Mouse (Mus musculus) liver, embryonic 12.5 days (tissue): Measurements from ENCODE around the gene Mrpl51. TPM values are rescaled to one million over a fixed set of nuclear protein-coding genes. Genes with fewer than 3 reads are reported as not detected.
A peak's percentile ranks its signal among the peaks of the same experiment; 100 is the strongest.

Experiments
- ATAC-seq: fragments of 200-750 bp; cut with Nextera tagmentation; 2 replicates; pipeline ENCODE4 v1.8.0; 2017; ENCODE audit warnings: moderate number of reproducible peaks, mild to moderate bottlenecking, moderate library complexity
- H3K27ac ChIP-seq: fragments of 300-500 bp; sonication (generic); 2 replicates; pipeline ENCODE4 v1.5.1; 2016; ENCODE audit warnings: mild to moderate bottlenecking
- H3K27me3 ChIP-seq: fragments of 300-500 bp; sonication (generic); replicated peaks from 2 replicates; pipeline ENCODE4 v1.6.1; 2016; ENCODE audit warnings: mild to moderate bottlenecking, moderate library complexity
- H3K36me3 ChIP-seq: fragments of 300-500 bp; sonication (generic); 2 replicates; pipeline ENCODE4 v1.6.1; 2016; ENCODE audit warnings: mild to moderate bottlenecking, moderate library complexity
- H3K4me1 ChIP-seq: fragments of 300-500 bp; sonication (generic); 2 replicates; pipeline ENCODE4 v1.6.1; 2016
- H3K4me2 ChIP-seq: fragments of 300-500 bp; sonication (generic); 2 replicates; pipeline ENCODE4 v1.6.1; 2016; ENCODE audit warnings: mild to moderate bottlenecking, moderate library complexity
- H3K4me3 ChIP-seq: fragments of 300-500 bp; sonication (generic); 2 replicates; pipeline ENCODE4 v1.5.1; 2016; ENCODE audit warnings: mild to moderate bottlenecking, moderate library complexity
- H3K9ac ChIP-seq: fragments of 300-500 bp; sonication (generic); 2 replicates; pipeline ENCODE4 v1.6.1; 2016; ENCODE audit warnings: mild to moderate bottlenecking, moderate library complexity
- H3K9me3 ChIP-seq: fragments of 300-500 bp; sonication (generic); replicated peaks from 2 replicates; pipeline ENCODE4 v1.6.1; 2016; ENCODE audit warnings: mild to moderate bottlenecking, moderate library complexity
- WGBS: fragments of 180-500 bp; shearing (Covaris S2); methylation state at CpG from one replicate; pipeline ENCODE4 v1.1.7; 2016; ENCODE audit not compliant: insufficient replicate concordance; 5-methylcytosine and 5-hydroxymethylcytosine counted together
- polyA plus RNA-seq: library from polyadenylated mRNA; unstranded; fragments of >200 nt; fragmentation: Nextera tagmentation; extraction: Ambion mirVana; gene quantifications from 2 replicates; pipeline ENCODE4 v1.2.1, GENCODE M21; 2016

Mrpl51 gene
- polyA plus RNA-seq = 211 and 222 TPM in 2 replicates

- Histone ChIP-seq H3K36me3 (peaks cover 60% of the 10 kb centered on the region), H3K27ac (peak within 1 kb of the TSS; percentile 99), H3K9ac (peak within 1 kb of the TSS; percentile 86), H3K27me3 (no peaks in the 10 kb centered on the region), H3K4me3 (peak within 1 kb of the TSS; percentile 71), H3K4me1 (peaks cover 48% of the 10 kb centered on the region), H3K9me3 (no peaks in the 10 kb centered on the region), H3K4me2 (peak within 1 kb of the TSS; percentile 91)
- under 1% methylated on average over 54 of the region's 54 CpGs for WGBS
- peak; percentile 91 for ATAC-seq
Measured at GRCm38 (mm10) chr6:125191332-125192015, at the start of gene Mrpl51, which contains the start of gene Ncapd2. Gene Mrpl51 (plus strand): TSS chr6:125191801. Gene Ncapd2 (minus strand): TSS chr6:125191701.

GRCm38 (mm10) chr6:125142436-125142835 lies 49.2 kb upstream of the Mrpl51 start:
- H3K9ac ChIP-seq = no peak overlapping the region
- peaks cover 71% of the 10 kb centered on the region for H3K36me3 ChIP-seq
- no peaks in the 10 kb centered on the region for H3K9me3 ChIP-seq
- ATAC-seq = no peak
- peaks cover 35% of the 10 kb centered on the region for H3K4me1 ChIP-seq
- H3K27me3 ChIP-seq = no peaks in the 10 kb centered on the region
- H3K4me3 ChIP-seq = no peak overlapping the region
- H3K4me2 ChIP-seq = no peak overlapping the region
- 81% methylated on average over 8 of the region's 8 CpGs for WGBS
- H3K27ac ChIP-seq = no peak overlapping the region

- WGBS = 67% methylated on average over 3 of the region's 3 CpGs
- no peak for ATAC-seq
- Histone ChIP-seq H3K9ac (no peak overlapping the region), H3K27ac (no peak overlapping the region), H3K4me2 (no peak overlapping the region), H3K36me3 (peaks cover 64% of the 10 kb centered on the region), H3K4me3 (no peak overlapping the region), H3K27me3 (no peaks in the 10 kb centered on the region), H3K4me1 (peaks cover 42% of the 10 kb centered on the region), H3K9me3 (no peaks in the 10 kb centered on the region)
Measured at GRCm38 (mm10) chr6:125143128-125143527, 48.5 kb upstream of the Mrpl51 start.

- peak overlapping the region; percentile 75; the same call in 1 of the 2 replicates for H3K27ac ChIP-seq
- H3K4me3 ChIP-seq = no peak overlapping the region
- 79% methylated on average over 9 of the region's 9 CpGs for WGBS
- H3K9me3 ChIP-seq = no peaks in the 10 kb centered on the region
- peaks cover 49% of the 10 kb centered on the region for H3K4me1 ChIP-seq
- peaks cover 60% of the 10 kb centered on the region for H3K36me3 ChIP-seq
- no peaks in the 10 kb centered on the region for H3K27me3 ChIP-seq
- H3K9ac ChIP-seq = no peak overlapping the region
- no peak for ATAC-seq
- no peak overlapping the region for H3K4me2 ChIP-seq
Measured at GRCm38 (mm10) chr6:125143904-125144303, 47.7 kb upstream of the Mrpl51 start.

GRCm38 (mm10) chr6:125145001-125145400 lies 46.6 kb upstream of the Mrpl51 start, which contains the start of gene Iffo1:
Gene Iffo1 (plus strand): TSS chr6:125145241.
- ATAC-seq = peak; percentile 94
- peaks cover 59% of the 10 kb centered on the region for H3K4me1 ChIP-seq
- H3K4me3 ChIP-seq = peak within 1 kb of the TSS; percentile 83
- WGBS = 0% methylated on average over 16 of the region's 16 CpGs
- no peaks in the 10 kb centered on the region for H3K9me3 ChIP-seq
- peak within 1 kb of the TSS; percentile 82 for H3K27ac ChIP-seq
- H3K4me2 ChIP-seq = peak within 1 kb of the TSS; percentile 94
- H3K27me3 ChIP-seq = no peaks in the 10 kb centered on the region
- H3K9ac ChIP-seq = peak within 1 kb of the TSS; percentile 88
- H3K36me3 ChIP-seq = peaks cover 59% of the 10 kb centered on the region

DNA sequence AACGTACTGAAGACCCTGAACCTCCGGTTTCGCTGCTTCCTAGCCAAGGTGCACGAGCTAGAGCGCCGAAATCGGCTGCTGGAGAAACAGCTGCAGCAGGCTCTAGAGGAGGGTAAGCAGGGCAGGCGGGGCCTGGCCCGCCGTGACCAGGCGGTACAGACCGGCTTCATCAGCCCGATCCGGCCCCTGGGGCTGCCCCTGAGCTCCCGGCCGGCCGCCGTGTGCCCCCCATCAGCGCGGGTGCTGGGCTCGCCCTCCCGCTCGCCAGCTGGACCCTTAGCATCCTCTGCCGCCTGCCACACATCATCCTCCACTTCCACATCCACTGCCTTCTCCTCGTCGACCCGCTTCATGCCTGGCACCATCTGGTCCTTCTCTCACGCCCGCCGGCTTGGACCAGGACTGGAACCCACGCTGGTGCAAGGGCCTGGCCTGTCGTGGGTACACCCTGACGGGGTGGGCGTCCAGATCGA lies 46.1 kb upstream of the Mrpl51 start:
- Histone ChIP-seq H3K27me3 (no peaks in the 10 kb centered on the region), H3K27ac (peak overlapping the region; percentile 82), H3K4me3 (peak overlapping the region; percentile 83), H3K36me3 (peaks cover 55% of the 10 kb centered on the region), H3K4me1 (peaks cover 59% of the 10 kb centered on the region), H3K9ac (peak overlapping the region; percentile 88), H3K4me2 (peak overlapping the region; percentile 94), H3K9me3 (no peaks in the 10 kb centered on the region)
- 2% methylated on average over 35 of the region's 35 CpGs for WGBS
- ATAC-seq = peak; percentile 76

- ATAC-seq = no peak
- no peaks in the 10 kb centered on the region for H3K9me3 ChIP-seq
- WGBS = 55% methylated on average over 7 of the region's 7 CpGs
- H3K27ac ChIP-seq = peak overlapping the region; percentile 82; the same call in 1 of the 2 replicates
- peaks cover 55% of the 10 kb centered on the region for H3K36me3 ChIP-seq
- H3K27me3 ChIP-seq = no peaks in the 10 kb centered on the region
- peak overlapping the region; percentile 94 for H3K4me2 ChIP-seq
- H3K4me3 ChIP-seq = peak overlapping the region; percentile 83
- peaks cover 60% of the 10 kb centered on the region for H3K4me1 ChIP-seq
- H3K9ac ChIP-seq = peak overlapping the region; percentile 88
Measured at GRCm38 (mm10) chr6:125146148-125146547, 45.5 kb upstream of the Mrpl51 start.

DNA sequence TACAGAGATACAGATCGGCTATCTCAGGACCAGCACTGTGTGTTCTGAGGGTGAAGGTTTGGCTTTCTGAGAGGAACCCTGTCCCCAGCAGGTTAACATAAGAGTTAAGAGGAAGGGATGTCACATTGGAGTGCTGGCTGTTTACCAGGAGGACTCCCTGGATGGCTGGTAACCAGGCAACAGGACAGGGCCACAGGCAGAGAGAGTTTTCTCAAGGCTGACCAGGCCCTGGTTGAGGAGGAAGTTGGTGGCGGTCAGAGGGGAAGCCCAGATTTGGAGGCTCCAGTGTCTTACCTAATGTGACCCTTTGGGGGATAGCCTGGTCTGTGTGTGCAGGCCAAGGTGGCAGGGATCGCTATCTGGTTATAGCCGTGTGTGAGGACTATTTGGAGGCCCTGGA lies 44.8 kb upstream of the Mrpl51 start:
- Histone ChIP-seq H3K27ac (no peak overlapping the region), H3K36me3 (peaks cover 54% of the 10 kb centered on the region), H3K27me3 (no peaks in the 10 kb centered on the region), H3K9ac (peak overlapping the region; percentile 88; the same call in 1 of the 2 replicates), H3K4me2 (peak overlapping the region; percentile 94), H3K4me3 (peak overlapping the region; percentile 83), H3K4me1 (peaks cover 67% of the 10 kb centered on the region), H3K9me3 (no peaks in the 10 kb centered on the region)
- 43% methylated on average over 4 of the region's 4 CpGs for WGBS
- no peak for ATAC-seq

DNA sequence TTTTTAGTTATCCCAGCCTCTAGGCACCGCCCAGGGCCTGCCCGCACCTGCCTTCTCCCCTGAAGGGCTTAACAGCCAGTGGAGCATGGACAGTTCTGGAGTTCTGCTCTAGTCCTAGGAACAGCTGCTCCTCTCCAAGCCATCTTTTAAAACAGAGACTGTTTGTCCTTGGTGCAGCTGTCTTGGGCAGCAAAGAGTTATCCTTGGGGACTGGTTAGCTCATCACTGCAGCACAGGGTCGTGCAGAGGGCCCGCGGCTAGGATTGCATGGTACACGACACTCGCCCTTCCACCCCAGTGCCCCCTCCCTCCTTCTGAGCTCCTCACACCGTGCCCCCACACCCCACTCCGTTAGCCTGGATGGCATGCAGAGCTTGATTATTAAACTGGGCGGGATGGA lies 44.3 kb upstream of the Mrpl51 start:
- ATAC-seq = no peak
- H3K27me3 ChIP-seq = no peaks in the 10 kb centered on the region
- peaks cover 72% of the 10 kb centered on the region for H3K4me1 ChIP-seq
- H3K27ac ChIP-seq = no peak overlapping the region
- peak overlapping the region; percentile 94 for H3K4me2 ChIP-seq
- 0 out of 2 replicates have a peak overlapping the region, but pooled peaks have one; percentile 83 for H3K4me3 ChIP-seq
- H3K36me3 ChIP-seq = peaks cover 53% of the 10 kb centered on the region
- 66% methylated on average over 10 of the region's 10 CpGs for whole genome bisulfite sequencing
- no peaks in the 10 kb centered on the region for H3K9me3 ChIP-seq
- no peak overlapping the region for H3K9ac ChIP-seq

DNA sequence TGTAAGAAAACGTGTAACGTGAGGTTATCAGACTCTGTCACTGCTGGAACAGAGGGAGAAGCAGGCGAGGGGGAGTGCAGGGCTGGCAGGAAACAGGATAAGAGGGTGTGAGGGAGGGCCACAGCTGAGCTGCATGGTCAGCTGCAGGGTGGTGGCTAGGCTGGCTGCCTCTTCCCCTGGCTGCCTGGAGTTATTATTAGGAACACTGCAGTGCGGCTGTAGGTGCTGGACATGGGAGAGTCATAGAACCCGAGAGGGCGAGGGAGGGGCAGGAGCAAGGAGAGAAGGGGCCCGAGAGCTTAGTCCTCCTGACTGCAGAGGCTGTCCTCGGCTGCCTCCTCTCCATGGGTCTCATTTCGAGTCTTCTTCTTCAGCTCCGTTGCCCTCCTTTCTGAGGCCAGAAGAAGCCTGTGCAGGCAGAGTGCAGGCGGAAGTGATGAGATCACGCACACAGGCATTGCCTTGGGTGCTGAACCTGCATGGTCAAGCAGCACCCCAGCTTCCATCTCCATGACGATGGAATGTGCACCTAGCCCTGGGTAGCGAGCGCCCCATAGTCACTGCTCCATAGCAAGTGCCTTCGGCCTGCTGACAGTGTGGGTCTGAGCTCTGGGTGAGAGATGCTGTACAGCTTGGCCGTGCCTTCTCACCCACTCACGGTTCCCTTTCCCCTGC lies 43.2 kb upstream of the Mrpl51 start:
- no peak overlapping the region for H3K4me3 ChIP-seq
- no peaks in the 10 kb centered on the region for H3K27me3 ChIP-seq
- H3K27ac ChIP-seq = peak overlapping the region; percentile 70
- peaks cover 54% of the 10 kb centered on the region for H3K36me3 ChIP-seq
- WGBS = 39% methylated on average over 18 of the region's 18 CpGs
- peak overlapping the region; percentile 27 for H3K4me2 ChIP-seq
- no peaks in the 10 kb centered on the region for H3K9me3 ChIP-seq
- H3K4me1 ChIP-seq = peaks cover 83% of the 10 kb centered on the region
- peak overlapping the region; percentile 15; the same call in 1 of the 2 replicates for H3K9ac ChIP-seq
- no peak for ATAC-seq

DNA sequence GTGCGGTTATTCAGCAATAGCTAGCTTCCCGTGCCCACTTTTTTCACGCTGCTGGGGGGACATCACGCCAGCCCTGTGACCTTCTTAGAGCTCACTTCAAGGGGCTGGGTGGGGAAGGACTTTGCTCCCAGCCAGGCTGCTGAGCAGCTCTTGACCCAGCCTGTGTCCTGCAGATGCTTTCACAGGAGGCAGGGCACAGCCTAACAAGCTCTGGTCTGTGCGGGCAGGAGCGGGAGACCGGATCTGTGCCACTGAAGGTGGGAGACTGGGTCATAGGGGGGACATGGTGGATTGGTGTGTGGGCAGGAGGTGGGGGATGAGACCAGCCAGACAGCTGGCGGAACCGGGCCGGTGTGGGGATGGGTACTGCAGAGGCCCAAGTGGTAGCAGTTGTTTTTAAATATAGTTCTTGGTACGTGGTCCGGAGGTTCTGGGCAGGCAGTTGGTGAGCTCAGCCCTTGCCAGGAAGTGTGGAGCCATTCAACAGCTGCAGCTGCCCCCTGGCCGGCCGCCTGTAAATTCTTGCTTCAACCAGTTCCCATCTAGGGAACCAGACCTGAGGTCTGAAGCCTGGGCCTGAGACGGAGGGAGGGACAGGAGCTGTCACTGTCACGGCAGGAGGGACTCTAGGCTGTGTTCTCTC lies 42.6 kb upstream of the Mrpl51 start:
- ATAC-seq = no peak
- H3K9me3 ChIP-seq = no peaks in the 10 kb centered on the region
- peaks cover 86% of the 10 kb centered on the region for H3K4me1 ChIP-seq
- H3K36me3 ChIP-seq = peaks cover 54% of the 10 kb centered on the region
- H3K27ac ChIP-seq = peak overlapping the region; percentile 70
- H3K4me3 ChIP-seq = no peak overlapping the region
- peak overlapping the region; percentile 15; the same call in 1 of the 2 replicates for H3K9ac ChIP-seq
- peak overlapping the region; percentile 27; the same call in 1 of the 2 replicates for H3K4me2 ChIP-seq
- H3K27me3 ChIP-seq = no peaks in the 10 kb centered on the region
- 68% methylated on average over 16 of the region's 16 CpGs for WGBS
